In genomic region chr5:67831293-67832147, GRCm38 (mm10) we compare ENCODE assay signal across 13 mouse cellular contexts. TPM values are rescaled to one million over a fixed set of nuclear protein-coding genes. Genes with fewer than 3 reads are reported as not detected.
DNase-seq lines count a peak whose midpoint lies in the region; ATAC-seq and TF ChIP-seq lines count a peak whose summit lies in the region.
"Had no signal": no experiment of that assay in that cellular context is flagged by ENCODE, and none has a peak within 500 bp of the region (broad histone marks: within the 10 kb centered on the region; RNA-seq: fewer than 3 reads in every experiment).

No protein-coding gene starts in this region.

- H3K4me3 ChIP-seq in spleen, adult 2 months (ENCODE audit: extremely low read depth, insufficient read depth, insufficient read length) = no peak overlapping the region
- H3K4me3 ChIP-seq in liver, embryonic 12.5 days = no peak overlapping the region
- H3K4me3 ChIP-seq in stomach, embryonic 14.5 days (ENCODE audit: low read depth, low read length) = no peak overlapping the region
- H3K4me3 ChIP-seq: embryonic facial prominence, embryonic 15.5 days; left cerebral cortex, adult 2 months had no signal

- H3K9me3 ChIP-seq in liver, embryonic 12.5 days (replicated peaks) = no peaks in the 10 kb centered on the region
- no peaks in the 10 kb centered on the region for H3K9me3 ChIP-seq in stomach, embryonic 14.5 days (ENCODE audit: control insufficient read depth, low read depth, low read length)
- H3K9me3 ChIP-seq: embryonic facial prominence, embryonic 15.5 days had no signal

- 49% methylated on average over 10 of the region's 10 CpGs for whole genome bisulfite sequencing in spleen, adult 2 months
- WGBS in liver, embryonic 12.5 days (ENCODE audit: insufficient replicate concordance) = 43% methylated on average over 10 of the region's 10 CpGs
- WGBS in stomach, embryonic 14.5 days = 69% methylated on average over 10 of the region's 10 CpGs

- H3K36me3 ChIP-seq in spleen, adult 2 months (ENCODE audit: control insufficient read depth, insufficient read depth, low read length) = no peaks in the 10 kb centered on the region; the same call in 1 of the 2 replicates
- no peaks in the 10 kb centered on the region for H3K36me3 ChIP-seq in liver, embryonic 12.5 days
- no peaks in the 10 kb centered on the region for H3K36me3 ChIP-seq in stomach, embryonic 14.5 days (ENCODE audit: control insufficient read depth, insufficient read depth, low read length)
- H3K36me3 ChIP-seq: embryonic facial prominence, embryonic 15.5 days had no signal

- no peak for TF ChIP-seq POLR2A in spleen, adult 2 months (IDR thresholded peaks at IDR 0.05; ENCODE audit: low read depth, low read length)

- peak overlapping the region; percentile 57 for H3K27ac ChIP-seq in spleen, adult 2 months (ENCODE audit: insufficient read depth, low read length)
- H3K27ac ChIP-seq in liver, embryonic 12.5 days = peak overlapping the region; percentile 79
- H3K27ac ChIP-seq in stomach, embryonic 14.5 days (ENCODE audit: low read length) = no peak overlapping the region
- H3K27ac ChIP-seq: embryonic facial prominence, embryonic 15.5 days; left cerebral cortex, adult 2 months had no signal

- peak overlapping the region; percentile 46 for H3K4me2 ChIP-seq in liver, embryonic 12.5 days
- H3K4me2 ChIP-seq in stomach, embryonic 14.5 days (replicated peaks; ENCODE audit: low read depth, low read length) = no peak overlapping the region
- H3K4me2 ChIP-seq: embryonic facial prominence, embryonic 15.5 days had no signal

- peak in 1 of 2 experiments; percentile 22 for DNase-seq in spleen, adult 2 months (ENCODE audit: low read depth in 1 of 2, low spot score in 2 of 2)
- no peak for DNase-seq in spleen, postnatal 10 days (ENCODE audit: low spot score in 2 of 2)
- DNase-seq in T-cell, adult 2 months (ENCODE audit: low spot score) = peak; percentile 3
- DNase-seq in frontal cortex, postnatal 14 days (ENCODE audit: low spot score in 2 of 2) = no peak
- DNase-seq in layer of hippocampus, adult 18-20 months (ENCODE audit: low spot score in 2 of 2) = no peak
- DNase-seq in thymus, postnatal 10 days (ENCODE audit: low spot score in 2 of 2) = no peak
- DNase-seq: cerebellum, adult 9-10 months; kidney, adult 18-20 months; lung, postnatal 14 days had no signal

- H3K27me3 ChIP-seq in spleen, adult 2 months (ENCODE audit: control insufficient read depth, insufficient read depth, low read length) = no peaks in the 10 kb centered on the region
- no peaks in the 10 kb centered on the region for H3K27me3 ChIP-seq in liver, embryonic 12.5 days (replicated peaks)
- H3K27me3 ChIP-seq in stomach, embryonic 14.5 days (ENCODE audit: control insufficient read depth, insufficient read depth, low read length) = no peaks in the 10 kb centered on the region
- H3K27me3 ChIP-seq: embryonic facial prominence, embryonic 15.5 days had no signal

- H3K4me1 ChIP-seq in spleen, adult 2 months (ENCODE audit: control insufficient read depth, insufficient read depth, insufficient read length) = peaks cover 17% of the 10 kb centered on the region; the same call in 1 of the 2 replicates
- H3K4me1 ChIP-seq in liver, embryonic 12.5 days = peaks cover 79% of the 10 kb centered on the region
- H3K4me1 ChIP-seq in stomach, embryonic 14.5 days (ENCODE audit: control insufficient read depth, insufficient read depth, low read length) = no peaks in the 10 kb centered on the region
- H3K4me1 ChIP-seq: embryonic facial prominence, embryonic 15.5 days had no signal

- TF ChIP-seq CTCF in spleen, adult 2 months (IDR thresholded peaks at IDR 0.05; ENCODE audit: extremely low read depth, insufficient read depth, insufficient read length, insufficient replicate concordance) = no peak

- 0 out of 2 replicates have a peak overlapping the region, but pooled peaks have one; percentile 23 for H3K9ac ChIP-seq in liver, embryonic 12.5 days
- no peak overlapping the region for H3K9ac ChIP-seq in stomach, embryonic 14.5 days (replicated peaks; ENCODE audit: low read depth, low read length)
- H3K9ac ChIP-seq: embryonic facial prominence, embryonic 15.5 days had no signal

- ATAC-seq in liver, embryonic 12.5 days = peak; percentile 84
- peak; percentile 23 for ATAC-seq in stomach, embryonic 14.5 days (ENCODE audit: insufficient number of reproducible peaks, insufficient read depth, low FRiP score, low read depth)

RNA-seq across cellular contexts. Expression of gene Atp8a1, which starts 15.7 kb away (rescaled TPM):
- 24.6 and 38.1 TPM in 2 replicates for polyA plus RNA-seq in spleen, adult 2 months (2012; rRNA removed)
- 61.2 and 64.2 TPM in 2 replicates for polyA plus RNA-seq in liver, embryonic 12.5 days (2016; fragmentation: Nextera tagmentation; extraction: Ambion mirVana)
- 8.6 and 10.7 TPM in 2 replicates for polyA plus RNA-seq in stomach, embryonic 14.5 days (2014; fragmentation: Nextera tagmentation; extraction: Ambion mirVana)
- total RNA-seq in layer of hippocampus, adult 18-20 months (2021) = 100 to 1,000 TPM; 170 to 193 TPM
